9 mouse cellular contexts compared by ENCODE assay signal in genomic region chr7:73655787-73656423, GRCm38 (mm10).
A peak's percentile ranks its signal among the peaks of the same experiment; 100 is the strongest.
DNase-seq lines count a peak whose midpoint lies in the region; TF ChIP-seq lines count a peak whose summit lies in the region.
"Had no signal": no experiment of that assay in that cellular context is flagged by ENCODE, and none has a peak within 500 bp of the region (broad histone marks: within the 10 kb centered on the region; RNA-seq: fewer than 3 reads in every experiment).

No protein-coding gene starts in this region.

- H3K36me3 ChIP-seq in ES-Bruce4 (ENCODE audit: control insufficient read depth, insufficient read depth, low read length, poor library complexity, severe bottlenecking) = no peaks in the 10 kb centered on the region
- H3K36me3 ChIP-seq: stomach, embryonic 15.5 days had no signal

- DNase-seq in cerebellum, adult 2 months = peak; percentile 22 to 48
- no peak for DNase-seq in cerebellum, adult 11-12 months
- peak; percentile 18 for DNase-seq in c-Kit-positive CD71-positive TER-119-positive erythroid progenitor cells, embryonic 14.5 days (ENCODE audit: low spot score)
- DNase-seq in frontal cortex, postnatal 36 days (ENCODE audit: low spot score in 2 of 2) = peak; percentile 67 to 69
- DNase-seq in layer of hippocampus, adult 18-20 months (ENCODE audit: low spot score in 2 of 2) = peak; percentile 41 to 76
- peak; percentile 74 for DNase-seq in lung, postnatal 36 days
- peak; percentile 90 for DNase-seq in right cerebral cortex, postnatal 4 days

- no peak overlapping the region for H3K9ac ChIP-seq in ES-Bruce4 (ENCODE audit: low read depth, poor library complexity, severe bottlenecking)
- H3K9ac ChIP-seq: stomach, embryonic 15.5 days had no signal

- TF ChIP-seq EP300 in ES-Bruce4 (IDR thresholded peaks at IDR 0.05; ENCODE audit: insufficient read depth, low read depth, low read length) = no peak

- H3K27ac ChIP-seq in cerebellum, adult 2 months (ENCODE audit: insufficient read depth, low read length) = no peak overlapping the region
- H3K27ac ChIP-seq in ES-Bruce4 (ENCODE audit: insufficient read depth, low read length) = no peak overlapping the region
- H3K27ac ChIP-seq: stomach, embryonic 15.5 days had no signal

- H3K4me3 ChIP-seq in cerebellum, adult 2 months (replicated peaks; ENCODE audit: insufficient read depth, low read depth, low read length) = no peak overlapping the region
- H3K4me3 ChIP-seq in ES-Bruce4 (ENCODE audit: low read depth, low read length) = no peak overlapping the region
- H3K4me3 ChIP-seq: stomach, embryonic 15.5 days had no signal

- no peaks in the 10 kb centered on the region for H3K9me3 ChIP-seq in ES-Bruce4 (replicated peaks; ENCODE audit: control insufficient read depth, insufficient read depth, low read length, poor library complexity, severe bottlenecking)
- H3K9me3 ChIP-seq: stomach, embryonic 15.5 days had no signal

- 25% methylated on average over 5 of the region's 5 CpGs for WGBS in cerebellum, adult 2 months

- H3K27me3 ChIP-seq in cerebellum, adult 2 months (ENCODE audit: control insufficient read depth, insufficient read depth, low read length) = no peaks in the 10 kb centered on the region
- no peaks in the 10 kb centered on the region for H3K27me3 ChIP-seq in ES-Bruce4 (ENCODE audit: control insufficient read depth, insufficient read depth, low read length, poor library complexity, severe bottlenecking)
- H3K27me3 ChIP-seq: stomach, embryonic 15.5 days had no signal

- H3K4me1 ChIP-seq in cerebellum, adult 2 months (ENCODE audit: control insufficient read depth, insufficient read depth, low read length) = peaks cover 2% of the 10 kb centered on the region; the same call in 1 of the 2 replicates
- H3K4me1 ChIP-seq in ES-Bruce4 (ENCODE audit: control insufficient read depth, insufficient read depth, low read length) = no peaks in the 10 kb centered on the region

- TF ChIP-seq POLR2A in cerebellum, adult 2 months (IDR thresholded peaks at IDR 0.05; ENCODE audit: borderline replicate concordance, insufficient read depth, low read length) = no peak
- no peak for TF ChIP-seq POLR2A in ES-Bruce4 (IDR thresholded peaks at IDR 0.05; ENCODE audit: insufficient read depth, low read length)

- peak; percentile 80 for TF ChIP-seq CTCF in cerebellum, adult 2 months (IDR thresholded peaks at IDR 0.05; ENCODE audit: borderline replicate concordance, insufficient read depth, low read depth, low read length)
- peak; percentile 78 for TF ChIP-seq CTCF in ES-Bruce4 (IDR thresholded peaks at IDR 0.05; ENCODE audit: low read depth, low read length)
